Comparison of ENCODE assay signal across 7 mouse cellular contexts in genomic region chr2:93029267-93030060, GRCm38 (mm10). TPM values are rescaled to one million over a fixed set of nuclear protein-coding genes. Genes with fewer than 3 reads are reported as not detected.
DNase-seq lines count a peak whose midpoint lies in the region; ATAC-seq lines count a peak whose summit lies in the region.

No protein-coding gene starts in this region.

- H3K27ac ChIP-seq in embryonic facial prominence, embryonic 10.5 days (replicated peaks): no peak overlapping the region; the same call in 1 of the 2 replicates

- peak; percentile 68 for ATAC-seq in CD4-positive, CD25-positive, alpha-beta regulatory T cell, adult 4 months

- no peak overlapping the region; the same call in 1 of the 2 replicates for H3K4me3 ChIP-seq in embryonic facial prominence, embryonic 10.5 days

- DNase-seq in 416B (ENCODE audit: low read depth): peak; percentile 72
- DNase-seq in embryonic facial prominence, embryonic 10.5 days (ENCODE audit: low spot score): peak; percentile 33
- peak; percentile 37 for DNase-seq in induced T-regulatory cell, adult 2 months (ENCODE audit: low read depth)
- DNase-seq in lung, postnatal 10 days: peak; percentile 69
- DNase-seq in layer of hippocampus, postnatal 25 days (ENCODE audit: extremely low spot score in 1 of 2, low spot score in 1 of 2): no peak
- DNase-seq in right cerebral cortex, adult 2 months (ENCODE audit: low spot score in 2 of 2): no peak

- WGBS in embryonic facial prominence, embryonic 10.5 days: 36% methylated on average over 14 of the region's 14 CpGs

- peaks cover 4% of the 10 kb centered on the region; the same call in 1 of the 2 replicates for H3K36me3 ChIP-seq in embryonic facial prominence, embryonic 10.5 days (replicated peaks)

- H3K4me1 ChIP-seq in embryonic facial prominence, embryonic 10.5 days: peaks cover 64% of the 10 kb centered on the region

- H3K9me3 ChIP-seq in embryonic facial prominence, embryonic 10.5 days: no peaks in the 10 kb centered on the region

- no peaks in the 10 kb centered on the region for H3K27me3 ChIP-seq in embryonic facial prominence, embryonic 10.5 days (replicated peaks; ENCODE audit: low read depth, poor library complexity, severe bottlenecking)

RNA-seq across cellular contexts. Expression of gene Prdm11, which starts 16.5 kb away (rescaled TPM):
- polyA plus RNA-seq in CD4-positive, CD25-positive, alpha-beta regulatory T cell, adult 4 months (2017; shearing (Covaris generic)): 1 to 10 TPM; 1.8 to 2.1 TPM
- polyA plus RNA-seq in embryonic facial prominence, embryonic 10.5 days (2016; fragmentation: Nextera tagmentation; extraction: Ambion mirVana): 2.9 and 3.5 TPM in 2 replicates
- 10 to 100 TPM; 24.1 to 25.8 TPM for total RNA-seq in layer of hippocampus, postnatal 25 days (2021)

Comparison
In these comparisons a context has a peak if more than half of its experiments do, and no peak if none do; other contexts are left out.
1. DNase-seq: peak in 416B (single experiment), embryonic facial prominence, embryonic 10.5 days (single experiment), induced T-regulatory cell, adult 2 months (single experiment) and lung, postnatal 10 days (single experiment); none in layer of hippocampus, postnatal 25 days (0 of 2) and right cerebral cortex, adult 2 months (0 of 2).